Mouse (Mus musculus) small intestine, adult 2 months (tissue): Measurements from ENCODE around the gene Gli3.

Experiments used
- CTCF ChIP-seq: fragments of 200-500 bp; IDR thresholded peaks from 2 replicates; pipeline ENCODE4 v1.5.1; 2012; ENCODE audit warnings: low read depth, mild to moderate bottlenecking, control low read depth, inconsistent platforms, low read length, moderate library complexity, mixed read lengths; ENCODE audit not compliant: insufficient replicate concordance, insufficient read length; ENCODE audit errors: extremely low read depth
- POLR2A ChIP-seq: fragments of 200-500 bp; IDR thresholded peaks from 2 replicates; pipeline ENCODE4 v1.6.1; 2012; ENCODE audit warnings: low read depth, mild to moderate bottlenecking, control low read depth, inconsistent platforms, low read length, moderate library complexity

GRCm38 (mm10) chr13:15602677-15603221 lies 139.7 kb downstream of the Gli3 start:
- TF ChIP-seq POLR2A: no peak
- TF ChIP-seq CTCF: no peak
